Mouse (Mus musculus) lung, postnatal 14 days (tissue): ENCODE results near the gene Zp3.
A peak's percentile ranks its signal among the peaks of the same experiment; 100 is the strongest.

ENCODE experiments used
- DNase-seq: peaks from one replicate; pipeline ENCODE4 v3.0.0; 2021

Gene Zp3

GRCm38 (mm10) chr5:135962492-135963279 lies 17.2 kb upstream of the Zp3 start:
- DNase-seq = peak; percentile 98

DNA sequence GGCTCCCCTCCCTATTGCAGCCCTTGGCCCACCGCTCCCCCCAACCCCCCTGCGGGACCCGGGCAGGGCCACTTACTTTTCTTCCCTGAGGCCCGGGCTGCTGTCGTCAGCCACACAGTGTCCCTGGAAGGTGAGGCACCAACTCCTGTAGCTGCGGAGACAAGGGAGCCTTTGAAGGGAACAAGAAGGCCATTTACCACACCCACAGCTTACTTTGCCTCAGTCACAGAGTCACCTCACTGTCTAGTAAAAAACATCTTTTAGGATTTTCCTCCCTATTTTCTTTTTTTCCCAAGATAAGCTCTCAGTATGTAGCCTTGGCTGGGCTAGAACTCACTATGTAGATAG lies 16.6 kb upstream of the Zp3 start:
- no peak for DNase-seq

GRCm38 (mm10) chr5:135965501-135965930 lies 14.4 kb upstream of the Zp3 start:
- DNase-seq = peak; percentile 21

DNA sequence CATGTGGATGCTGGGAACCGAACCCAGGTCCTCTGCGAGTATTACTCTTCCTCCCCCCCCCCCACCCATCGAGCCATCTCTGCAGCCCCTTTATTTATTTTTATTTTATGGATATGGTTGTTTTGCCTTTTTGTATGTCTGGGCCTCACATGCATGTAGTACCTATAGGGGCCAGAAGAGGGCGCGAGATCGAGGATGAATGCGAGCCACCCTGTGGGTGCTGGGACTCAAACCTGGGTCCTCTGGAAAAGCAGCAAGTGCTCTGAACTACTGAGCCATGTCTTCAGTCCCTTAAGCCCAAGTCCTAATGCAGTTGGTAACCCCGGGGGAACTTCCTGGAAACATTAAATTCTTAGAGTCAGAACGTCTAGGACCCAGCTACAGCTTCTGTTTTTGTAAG lies 13.0 kb upstream of the Zp3 start:
- peak; percentile 14 for DNase-seq

DNA sequence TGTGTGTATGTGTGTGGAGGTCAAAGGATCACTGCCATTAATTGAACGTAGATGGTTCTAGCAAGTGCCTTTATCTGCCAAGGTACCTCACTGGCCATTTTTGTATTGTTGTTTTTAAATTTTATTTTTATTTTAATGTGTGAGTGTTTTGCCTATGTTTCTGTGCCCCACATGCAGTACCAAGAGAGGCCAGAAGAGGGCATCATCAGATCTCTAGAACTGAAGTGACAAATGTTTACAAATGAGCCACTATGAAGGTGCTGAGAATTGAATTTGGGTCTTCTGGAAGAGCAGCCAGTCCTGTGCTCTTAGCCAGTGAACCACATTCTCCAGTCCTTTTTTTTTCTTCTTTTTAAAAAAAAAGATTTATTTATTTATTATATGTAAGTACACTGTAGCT lies 11.1 kb upstream of the Zp3 start:
- DNase-seq = peak; percentile 68

DNA sequence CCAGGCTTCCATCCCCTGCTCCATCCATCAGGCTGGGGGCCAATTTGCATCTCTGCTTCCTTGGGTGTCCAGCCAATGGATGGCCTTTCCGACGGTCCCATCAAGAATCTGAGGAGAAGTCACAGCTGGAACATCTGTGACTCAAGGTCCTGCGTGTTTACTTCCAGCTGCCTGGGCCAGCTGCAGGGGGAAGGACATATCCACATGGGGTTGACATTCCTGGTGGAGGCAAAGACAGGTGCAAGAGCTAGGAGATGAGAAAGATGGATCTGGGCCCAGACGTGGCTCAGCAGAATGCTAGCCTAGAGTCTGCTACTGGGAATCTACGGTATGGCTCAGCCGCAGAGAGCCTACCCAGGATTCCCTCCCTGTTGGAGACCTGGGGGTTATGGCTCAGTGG lies 9.7 kb upstream of the Zp3 start:
- no peak for DNase-seq

DNA sequence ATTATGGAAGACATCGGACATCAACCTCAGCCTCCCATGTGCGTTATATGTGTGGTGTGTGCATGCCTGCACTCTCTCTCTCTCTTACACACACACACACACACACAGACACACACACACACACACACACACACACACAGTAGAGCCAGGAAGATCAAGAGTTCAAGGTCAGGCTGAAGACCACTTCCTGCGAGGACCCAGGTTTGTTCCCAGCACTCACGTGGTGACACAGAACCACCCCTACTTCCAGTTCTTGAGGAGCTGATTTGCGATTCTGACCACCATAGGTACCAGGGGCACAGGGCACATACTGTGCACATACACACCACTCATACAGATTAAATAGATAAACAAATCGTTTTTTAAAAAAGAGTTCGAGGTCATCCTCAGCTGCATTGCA lies 8.0 kb upstream of the Zp3 start:
- no peak for DNase-seq

DNA sequence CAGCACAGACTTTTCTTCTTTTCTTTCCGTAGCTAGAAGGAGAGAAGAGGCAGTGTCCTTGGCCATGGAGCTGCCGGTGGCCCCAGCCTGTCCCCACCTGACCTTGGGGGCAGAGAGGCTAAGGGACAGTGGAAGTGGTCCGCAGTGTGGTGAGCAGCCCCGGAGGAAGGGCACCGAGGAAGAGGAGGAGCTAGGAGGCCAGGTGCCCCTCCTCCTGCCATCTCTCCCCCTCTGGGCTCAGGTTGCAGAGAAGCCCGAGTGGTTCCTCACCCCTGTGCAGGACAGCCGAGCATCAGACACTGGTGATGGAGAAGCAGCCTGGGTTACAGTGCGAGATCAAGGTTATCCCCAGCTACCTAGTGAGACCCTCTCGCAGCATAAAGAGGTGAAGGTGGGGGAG lies 5.5 kb upstream of the Zp3 start, which contains the start of gene Ssc4d:
Gene Ssc4d (minus strand): TSS at position 167 of the 400 bp plus-strand sequence.
- DNase-seq = no peak

- DNase-seq = no peak
Observed at GRCm38 (mm10) chr5:135975893-135976668, 3.8 kb upstream of the Zp3 start.

- no peak for DNase-seq
Observed at GRCm38 (mm10) chr5:135979381-135979780, 518 bp upstream of the Zp3 start.

DNA sequence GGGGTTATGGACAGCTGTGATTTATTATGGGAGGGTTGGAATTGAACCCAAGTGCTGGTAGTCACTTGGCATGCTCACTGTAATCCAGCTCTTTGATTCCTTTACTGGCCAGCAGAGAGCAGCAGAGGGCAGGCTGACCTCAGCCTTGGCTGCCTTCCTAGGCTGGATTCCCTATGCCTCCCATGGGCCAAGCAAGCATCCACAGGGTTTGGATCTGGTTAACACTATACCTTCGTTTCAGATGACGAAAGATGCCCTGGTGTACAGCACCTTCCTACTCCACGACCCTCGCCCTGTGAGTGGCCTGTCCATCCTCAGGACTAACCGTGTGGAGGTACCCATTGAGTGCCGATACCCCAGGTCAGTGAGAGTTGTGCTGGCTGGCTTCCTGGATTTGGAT lies 2.5 kb downstream of the Zp3 start:
- peak; percentile 74 for DNase-seq

DNA sequence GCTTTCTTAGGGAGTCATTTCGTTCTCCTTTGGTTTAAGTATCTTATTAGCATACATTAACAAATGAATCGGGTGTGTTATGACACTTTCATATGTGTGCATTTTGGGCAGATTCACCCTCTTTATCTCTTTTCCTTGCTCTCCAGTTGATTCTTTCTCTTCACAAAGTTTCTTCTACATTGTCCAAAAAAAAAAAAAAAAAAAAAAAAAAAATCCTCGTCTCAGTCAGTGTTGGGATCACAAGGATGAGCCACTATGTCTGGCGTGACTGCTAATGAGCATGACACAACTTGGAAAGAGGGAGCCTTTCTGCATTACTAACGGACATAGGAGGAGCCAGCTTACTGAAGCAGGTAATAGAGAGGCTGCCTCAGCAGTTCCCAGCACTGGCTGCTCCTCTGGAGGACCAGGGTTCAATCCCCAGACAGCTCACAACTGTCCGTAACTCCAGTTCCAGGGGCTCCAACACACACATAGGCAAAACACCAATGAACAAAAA lies 4.7 kb downstream of the Zp3 start:
- no peak for DNase-seq

GRCm38 (mm10) chr5:135987248-135987647 lies 7.3 kb downstream of the Zp3 start:
- DNase-seq = no peak

- no peak for DNase-seq
Observed at GRCm38 (mm10) chr5:135990601-135991000, 10.7 kb downstream of the Zp3 start.

DNA sequence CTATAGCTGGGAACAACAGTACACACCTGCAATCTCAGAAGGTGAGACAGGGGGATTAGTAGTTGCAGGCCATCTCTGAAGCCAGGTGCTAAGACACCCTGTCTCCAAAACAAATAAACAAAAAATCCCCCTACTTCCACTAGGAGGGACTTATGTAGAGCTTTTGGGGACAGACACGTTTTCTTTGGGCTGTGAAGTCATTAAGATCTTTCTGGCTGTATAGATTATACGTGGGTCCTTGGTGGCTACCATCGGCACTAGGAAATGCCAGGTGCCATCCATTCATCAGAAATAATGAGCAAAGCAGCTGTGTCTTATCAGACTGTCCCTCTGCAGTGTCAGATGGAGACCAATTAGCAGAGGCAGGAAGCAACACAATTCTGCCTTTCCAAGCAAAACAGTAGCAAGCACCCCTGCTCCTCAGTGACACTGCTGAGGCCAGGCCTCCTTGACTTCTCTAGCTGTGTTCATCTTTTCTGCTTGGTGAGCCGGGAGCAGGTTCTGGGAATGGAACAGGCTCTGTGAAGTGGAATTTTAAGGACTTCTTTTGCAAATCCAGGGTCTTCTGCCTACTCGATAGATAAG lies 13.6 kb downstream of the Zp3 start:
- DNase-seq = no peak

- DNase-seq = no peak
Observed at GRCm38 (mm10) chr5:135994335-135994724, 14.4 kb downstream of the Zp3 start.

DNA sequence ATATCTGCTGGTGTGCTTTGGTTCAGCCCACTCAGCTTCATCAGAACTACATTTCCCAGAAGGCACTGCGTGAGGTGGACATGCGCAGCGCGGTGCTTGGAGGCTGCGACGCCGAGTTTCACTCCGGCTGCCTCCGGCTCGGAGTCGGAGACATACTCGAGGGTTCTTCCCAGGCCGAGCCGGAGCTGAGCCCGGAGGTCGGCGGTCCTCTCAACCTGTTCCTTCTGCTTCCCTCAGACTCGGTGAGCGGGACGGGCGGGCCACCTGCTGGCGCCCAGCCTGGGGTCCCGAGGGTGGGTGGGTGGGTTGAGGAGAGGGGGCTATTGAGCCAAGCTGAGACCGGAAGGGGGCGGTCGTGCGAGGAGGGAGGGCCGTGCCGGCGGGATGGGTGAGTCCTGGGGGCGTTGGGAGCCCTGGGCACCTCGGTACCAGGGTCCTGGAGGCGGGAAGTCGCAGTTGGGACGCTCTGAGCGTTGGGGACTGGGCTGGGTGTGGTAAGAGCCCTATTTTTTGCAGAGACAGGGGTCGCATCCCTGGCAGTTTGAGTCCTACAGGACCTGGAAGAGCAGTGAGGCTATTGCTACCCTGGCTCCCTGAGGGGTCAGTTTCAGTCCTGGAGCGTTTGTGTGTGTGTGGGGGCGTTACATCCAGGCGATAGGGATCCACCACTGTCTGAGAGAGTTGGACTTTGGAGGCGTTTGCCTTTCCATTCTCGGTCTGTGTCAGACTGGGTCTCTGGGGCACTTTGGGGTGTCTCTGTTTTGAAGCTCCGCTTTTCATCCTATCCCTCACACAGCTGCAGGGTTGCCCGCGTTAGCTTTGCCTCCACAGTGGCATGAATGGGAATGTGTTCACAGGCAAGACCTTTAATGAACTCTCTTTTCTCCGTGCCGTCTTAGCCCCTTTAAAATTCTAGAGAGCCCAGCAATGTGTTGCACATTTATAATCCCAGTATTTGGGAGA lies 15.1 kb downstream of the Zp3 start, which contains the start of gene Dtx2:
Gene Dtx2 (plus strand): TSS at position 76 of the 963 bp plus-strand sequence.
- DNase-seq = peak; percentile 91

- no peak for DNase-seq
Observed at GRCm38 (mm10) chr5:135996162-135996561, 16.3 kb downstream of the Zp3 start.

DNA sequence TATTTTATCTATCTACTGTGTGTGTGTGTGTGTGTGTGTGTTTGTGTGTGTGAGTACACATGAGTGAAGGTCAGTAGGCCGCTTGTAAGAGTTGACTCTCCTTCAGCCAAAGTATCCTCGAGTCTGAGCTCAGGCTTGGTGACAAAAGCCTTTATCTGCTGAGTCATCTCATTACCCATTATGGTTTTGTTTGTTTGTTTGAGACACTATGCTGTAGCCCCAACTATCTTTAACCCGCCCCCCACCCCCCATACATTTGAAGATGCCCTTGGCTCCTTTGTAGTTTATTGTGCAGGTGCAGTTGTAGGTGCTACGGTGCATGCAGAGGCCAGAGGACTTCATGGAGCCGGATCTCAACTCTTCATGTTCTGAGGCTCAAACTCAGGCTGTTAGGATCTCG lies 21.3 kb downstream of the Zp3 start:
- no peak for DNase-seq

DNA sequence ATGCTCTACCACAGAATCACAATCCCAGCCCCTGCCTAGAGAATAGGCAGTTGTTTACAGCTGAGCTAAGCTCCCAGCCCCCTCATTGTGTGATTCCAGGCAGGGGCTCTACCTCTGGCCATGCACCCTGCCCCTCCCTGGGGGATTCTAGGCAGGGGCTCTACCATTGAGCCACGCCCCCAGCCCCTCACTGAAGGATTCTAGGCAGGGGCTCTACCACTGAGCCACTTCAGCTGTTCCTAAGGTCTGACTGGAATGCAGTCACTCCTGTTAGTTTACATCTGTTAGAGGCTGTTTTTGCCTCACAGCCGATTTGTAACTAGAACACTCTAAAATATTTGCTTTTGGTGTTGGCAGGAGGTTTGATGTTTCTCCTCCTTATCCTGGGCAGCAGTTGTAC lies 22.4 kb downstream of the Zp3 start:
- no peak for DNase-seq

GRCm38 (mm10) chr5:136002751-136003151 lies 22.9 kb downstream of the Zp3 start:
- DNase-seq = no peak

DNA sequence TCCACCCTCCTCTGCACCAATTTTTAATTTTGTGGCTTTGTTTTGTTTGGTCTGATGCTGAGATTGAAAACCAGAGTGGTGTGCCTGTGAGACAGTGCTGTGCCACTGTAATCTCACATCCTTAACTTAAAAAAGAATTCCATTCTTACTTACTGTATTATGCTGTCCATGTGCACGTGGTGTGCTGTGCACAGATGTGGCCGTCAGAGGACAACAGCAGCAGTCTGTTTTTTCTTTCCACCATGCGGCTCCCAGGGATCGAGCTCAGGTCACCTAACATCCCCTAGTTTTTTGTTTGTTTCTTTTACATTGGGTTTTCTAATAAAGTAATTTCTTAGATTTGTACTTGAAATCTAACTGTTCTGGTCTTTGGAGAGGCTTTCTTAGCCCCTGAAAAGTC lies 24.6 kb downstream of the Zp3 start:
- DNase-seq = no peak
